Mouse (Mus musculus): ENCODE results near the gene Gm45717. TPM values are rescaled to one million over a fixed set of nuclear protein-coding genes. Genes with fewer than 3 reads are reported as not detected.
"Not testable (repeated sequence)": the region's sequence is repeated elsewhere in the genome, so short reads cannot be mapped to it uniquely, and the experiment has no call there.

Gm45717 gene
- polyA plus RNA-seq, 1 experiment from 2014 or later, result not detected

DNA sequence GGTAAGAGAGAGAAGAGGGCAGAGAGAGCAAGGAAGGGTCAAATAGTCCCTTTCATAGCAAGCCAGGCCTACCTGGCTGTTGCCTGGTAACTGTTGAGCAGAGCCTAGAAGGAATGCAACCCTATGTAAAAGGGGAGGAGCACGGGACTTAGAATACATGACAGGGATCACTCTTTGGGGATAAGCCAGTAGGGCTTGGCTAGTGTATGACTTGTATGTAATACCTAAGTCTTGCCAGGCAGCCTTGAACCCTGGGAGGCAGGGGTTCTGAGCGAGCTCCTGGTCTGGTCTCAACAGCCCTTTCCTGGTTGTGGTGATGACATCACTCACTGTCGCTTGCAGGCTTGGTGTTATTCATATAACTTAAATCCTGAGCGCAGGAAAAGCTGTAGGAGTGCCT, 33.3 kb upstream of the Gm45717 start:
- no peaks in the 10 kb centered on the region for H3K27me3 ChIP-seq (ENCODE audit: control insufficient read depth, insufficient read depth, low read length)
- H3K4me3 ChIP-seq (ENCODE audit: low read length), result no peak overlapping the region
- H3K9ac ChIP-seq (ENCODE audit: low read length), result no peak overlapping the region
- no peak for ATAC-seq (replicated peaks; ENCODE audit: extremely low read depth, insufficient read depth, low FRiP score)
- WGBS, result 71% methylated on average over 4 of the region's 4 CpGs
- H3K27ac ChIP-seq (ENCODE audit: low read length), result no peak overlapping the region
- H3K4me2 ChIP-seq (ENCODE audit: low read depth, low read length), result no peak overlapping the region
- H3K36me3 ChIP-seq (ENCODE audit: control insufficient read depth, insufficient read depth), result no peaks in the 10 kb centered on the region
- peaks cover 6% of the 10 kb centered on the region for H3K9me3 ChIP-seq (replicated peaks; ENCODE audit: control insufficient read depth, low read length)
- H3K4me1 ChIP-seq (ENCODE audit: control insufficient read depth, insufficient read depth, low read length), result no peaks in the 10 kb centered on the region

DNA sequence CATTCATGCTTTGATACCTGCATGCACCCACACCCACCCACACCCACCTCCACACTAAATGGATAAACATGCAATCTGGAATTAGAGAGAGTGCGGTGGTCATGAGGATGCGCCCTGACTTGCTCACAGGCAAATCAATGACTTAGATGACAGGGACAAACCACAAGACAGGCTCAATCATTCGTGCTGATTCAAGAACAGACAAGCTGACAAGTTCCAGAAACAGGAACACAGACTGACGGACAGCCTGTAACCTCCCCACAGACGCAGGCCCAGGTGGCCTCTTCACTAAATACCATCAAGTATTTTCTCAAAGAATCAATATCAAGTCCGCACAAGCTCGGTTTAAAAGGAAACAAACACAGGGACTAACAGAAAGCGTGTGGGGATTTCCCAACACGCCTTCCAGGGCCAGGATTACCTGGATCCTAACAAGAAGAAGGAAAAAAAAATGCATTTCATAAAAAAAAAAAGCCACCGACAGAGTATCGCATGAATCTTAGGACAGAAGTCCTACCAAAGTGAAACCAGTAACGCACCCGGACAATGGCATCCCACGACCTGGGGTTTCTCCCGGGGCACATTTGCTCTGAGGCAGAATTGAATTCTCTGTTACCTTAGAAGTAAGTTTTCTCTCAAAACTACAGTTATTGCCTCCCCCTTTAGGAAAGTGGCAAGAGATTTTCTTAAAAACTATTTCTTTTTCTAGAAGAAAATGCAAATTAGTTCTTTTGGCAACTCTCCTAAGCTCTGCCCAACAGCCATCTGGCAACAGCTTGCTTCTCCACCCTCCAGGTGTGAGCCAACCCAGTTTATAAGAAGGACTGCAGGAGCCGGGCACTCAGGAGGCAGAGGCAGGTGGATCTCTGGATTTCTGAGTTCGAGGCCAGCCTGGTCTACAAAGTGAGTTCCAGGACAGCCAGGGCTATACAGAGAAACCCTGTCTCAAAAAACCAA, 31.7 kb upstream of the Gm45717 start:
- Histone ChIP-seq H3K4me3 (ENCODE audit: low read length) (no peak overlapping the region), H3K9ac (ENCODE audit: low read length) (no peak overlapping the region), H3K4me1 (ENCODE audit: control insufficient read depth, insufficient read depth, low read length) (no peaks in the 10 kb centered on the region), H3K36me3 (ENCODE audit: control insufficient read depth, insufficient read depth) (no peaks in the 10 kb centered on the region), H3K27me3 (ENCODE audit: control insufficient read depth, insufficient read depth, low read length) (no peaks in the 10 kb centered on the region), H3K9me3 (replicated peaks; ENCODE audit: control insufficient read depth, low read length) (peaks cover 6% of the 10 kb centered on the region), H3K27ac (ENCODE audit: low read length) (no peak overlapping the region; the same call in 1 of the 2 replicates), H3K4me2 (ENCODE audit: low read depth, low read length) (no peak overlapping the region)
- no peak for ATAC-seq (replicated peaks; ENCODE audit: extremely low read depth, insufficient read depth, low FRiP score)
- WGBS, result 76% methylated on average over 17 of the region's 17 CpGs

DNA sequence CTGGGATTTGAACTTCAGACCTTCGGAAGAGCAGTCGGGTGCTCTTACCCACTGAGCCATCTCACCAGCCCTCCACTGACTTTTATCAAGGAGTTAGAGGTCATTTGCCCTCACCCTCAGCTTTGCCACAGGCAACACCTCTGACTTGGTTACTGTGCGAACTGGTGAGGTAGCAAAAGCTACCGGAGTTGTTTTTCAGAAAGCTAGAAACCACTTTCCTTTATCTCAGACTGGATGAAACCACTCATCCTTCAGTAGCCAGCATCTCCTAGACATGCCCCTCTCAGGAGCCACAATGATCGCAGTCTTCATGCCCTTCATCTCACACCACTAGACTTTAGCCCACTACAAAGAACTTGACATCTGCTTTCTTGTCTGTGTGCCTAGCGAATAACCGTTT, 27.2 kb upstream of the Gm45717 start:
- H3K27ac ChIP-seq (ENCODE audit: low read length), result no peak overlapping the region
- no peak for ATAC-seq (replicated peaks; ENCODE audit: extremely low read depth, insufficient read depth, low FRiP score)

DNA sequence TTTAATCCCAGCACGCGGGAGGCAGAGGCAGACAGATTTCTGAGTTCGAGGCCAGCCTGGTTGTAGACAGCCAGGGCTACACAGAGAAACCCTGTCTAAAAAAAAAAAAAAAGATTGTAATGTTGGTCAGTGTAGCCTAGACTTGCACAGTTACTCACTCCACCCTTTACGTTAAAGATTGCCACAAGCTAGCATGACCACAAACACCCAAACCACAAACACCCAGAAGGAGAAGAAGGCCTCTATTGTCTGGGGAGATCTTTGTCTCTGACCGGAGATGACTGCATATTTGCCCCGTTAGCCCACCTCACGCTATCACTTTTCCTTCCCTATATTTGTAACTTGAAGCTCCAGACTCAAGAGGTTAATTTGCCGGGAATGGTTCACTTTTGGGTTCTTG, 26.0 kb upstream of the Gm45717 start:
- H3K9ac ChIP-seq (ENCODE audit: low read length), result no peak overlapping the region
- no peak overlapping the region for H3K27ac ChIP-seq (ENCODE audit: low read length)
- peaks cover 6% of the 10 kb centered on the region for H3K9me3 ChIP-seq (replicated peaks; ENCODE audit: control insufficient read depth, low read length)
- H3K27me3 ChIP-seq (ENCODE audit: control insufficient read depth, insufficient read depth, low read length), result no peaks in the 10 kb centered on the region
- H3K4me2 ChIP-seq (ENCODE audit: low read depth, low read length), result no peak overlapping the region
- H3K4me1 ChIP-seq (ENCODE audit: control insufficient read depth, insufficient read depth, low read length), result no peaks in the 10 kb centered on the region
- no peaks in the 10 kb centered on the region for H3K36me3 ChIP-seq (ENCODE audit: control insufficient read depth, insufficient read depth)
- 76% methylated on average over 8 of the region's 8 CpGs for WGBS
- H3K4me3 ChIP-seq (ENCODE audit: low read length), result no peak overlapping the region
- no peak for ATAC-seq (replicated peaks; ENCODE audit: extremely low read depth, insufficient read depth, low FRiP score)

More for the DNA sequence above, 27.2 kb upstream of the Gm45717 start:
- Histone ChIP-seq H3K4me2 (ENCODE audit: low read depth, low read length) (no peak overlapping the region), H3K9ac (ENCODE audit: low read length) (no peak overlapping the region), H3K36me3 (ENCODE audit: control insufficient read depth, insufficient read depth) (no peaks in the 10 kb centered on the region), H3K9me3 (replicated peaks; ENCODE audit: control insufficient read depth, low read length) (peaks cover 6% of the 10 kb centered on the region), H3K4me3 (ENCODE audit: low read length) (no peak overlapping the region), H3K27me3 (ENCODE audit: control insufficient read depth, insufficient read depth, low read length) (no peaks in the 10 kb centered on the region), H3K4me1 (ENCODE audit: control insufficient read depth, insufficient read depth, low read length) (no peaks in the 10 kb centered on the region)
- 59% methylated on average over 7 of the region's 7 CpGs for WGBS

DNA sequence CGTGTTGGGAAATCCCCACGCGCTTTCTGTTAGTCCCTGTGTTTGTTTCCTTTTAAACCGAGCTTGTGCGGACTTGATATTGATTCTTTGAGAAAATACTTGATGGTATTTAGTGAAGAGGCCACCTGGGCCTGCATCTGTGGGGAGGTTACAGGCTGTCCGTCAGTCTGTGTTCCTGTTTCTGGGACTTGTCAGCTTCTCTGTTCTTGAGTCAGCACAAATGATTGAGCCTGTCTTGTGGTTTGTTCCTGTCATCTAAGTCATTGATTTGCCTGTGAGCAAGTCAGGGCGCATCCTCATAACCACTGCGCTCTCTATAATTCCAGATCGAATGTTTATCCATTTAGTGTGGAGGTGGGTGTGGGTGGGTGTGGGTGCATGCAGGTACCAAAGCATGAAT, 21.0 kb upstream of the Gm45717 start:
- H3K4me2 ChIP-seq (ENCODE audit: low read depth, low read length); H3K4me1 ChIP-seq (ENCODE audit: control insufficient read depth, insufficient read depth, low read length); H3K4me3 ChIP-seq (ENCODE audit: low read length); H3K27me3 ChIP-seq (ENCODE audit: control insufficient read depth, insufficient read depth, low read length); ATAC-seq (replicated peaks; ENCODE audit: extremely low read depth, insufficient read depth, low FRiP score); H3K27ac ChIP-seq (ENCODE audit: low read length); H3K36me3 ChIP-seq (ENCODE audit: control insufficient read depth, insufficient read depth); H3K9ac ChIP-seq (ENCODE audit: low read length); H3K9me3 ChIP-seq (replicated peaks; ENCODE audit: control insufficient read depth, low read length): not testable (repeated sequence)
- 85% methylated on average over 9 of the region's 9 CpGs for WGBS

DNA sequence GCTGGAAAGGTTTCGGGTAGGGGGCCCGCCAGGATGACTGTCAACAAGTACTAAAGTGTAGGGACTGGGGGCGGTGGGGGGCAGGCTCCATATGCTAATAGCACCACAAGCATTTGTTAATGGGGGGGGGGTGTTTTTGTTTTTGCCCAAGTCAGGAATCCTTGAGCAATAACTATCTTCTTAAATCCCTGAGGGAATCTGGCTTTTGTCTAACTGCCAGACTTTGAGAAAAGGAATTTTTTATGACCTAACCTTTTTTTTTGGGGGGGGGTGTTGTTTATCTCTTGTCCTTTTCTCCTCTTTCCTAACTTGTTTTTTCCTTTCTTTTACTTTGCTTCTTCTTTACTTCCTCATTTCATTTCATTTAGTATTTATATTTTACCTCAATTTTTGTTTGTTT, 19.7 kb upstream of the Gm45717 start:
- Histone ChIP-seq H3K9me3 (replicated peaks; ENCODE audit: control insufficient read depth, low read length) (no peaks in the 10 kb centered on the region), H3K27ac (ENCODE audit: low read length) (no peak overlapping the region), H3K36me3 (ENCODE audit: control insufficient read depth, insufficient read depth) (no peaks in the 10 kb centered on the region), H3K9ac (ENCODE audit: low read length) (no peak overlapping the region), H3K4me2 (ENCODE audit: low read depth, low read length) (peak overlapping the region; percentile 18; the same call in 1 of the 2 replicates), H3K4me1 (ENCODE audit: control insufficient read depth, insufficient read depth, low read length) (peaks cover 8% of the 10 kb centered on the region; the same call in 1 of the 2 replicates), H3K27me3 (ENCODE audit: control insufficient read depth, insufficient read depth, low read length) (peaks cover 2% of the 10 kb centered on the region; the same call in 1 of the 2 replicates), H3K4me3 (ENCODE audit: low read length) (no peak overlapping the region)
- ATAC-seq (replicated peaks; ENCODE audit: extremely low read depth, insufficient read depth, low FRiP score), result no peak
- WGBS, result 29% methylated on average over 3 of the region's 3 CpGs

DNA sequence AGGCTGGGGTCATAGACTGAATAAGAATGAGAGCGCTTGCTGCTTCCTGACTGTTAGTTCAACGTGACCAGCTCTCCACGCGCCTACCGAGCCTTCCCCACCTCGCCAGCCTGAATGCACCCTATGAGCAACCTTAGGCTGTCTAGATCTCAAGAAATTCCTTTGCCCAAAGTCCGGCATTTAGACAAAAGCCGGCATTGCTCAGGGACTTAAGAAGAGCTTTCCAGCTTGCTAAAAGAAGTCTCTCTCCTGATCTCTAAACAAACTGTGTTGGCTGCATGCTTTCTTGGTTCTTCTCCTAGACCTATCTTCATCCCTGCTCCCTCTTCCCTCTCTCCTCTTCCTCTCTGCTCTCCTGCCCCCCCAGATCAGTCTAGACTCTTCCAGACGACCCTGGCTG, 19.2 kb upstream of the Gm45717 start:
- ATAC-seq (replicated peaks; ENCODE audit: extremely low read depth, insufficient read depth, low FRiP score), result no peak
- H3K4me1 ChIP-seq (ENCODE audit: control insufficient read depth, insufficient read depth, low read length), result peaks cover 8% of the 10 kb centered on the region; the same call in 1 of the 2 replicates
- peak overlapping the region; percentile 18; the same call in 1 of the 2 replicates for H3K4me2 ChIP-seq (ENCODE audit: low read depth, low read length)
- H3K9me3 ChIP-seq (replicated peaks; ENCODE audit: control insufficient read depth, low read length), result no peaks in the 10 kb centered on the region
- 16% methylated on average over 9 of the region's 9 CpGs for WGBS
- peaks cover 2% of the 10 kb centered on the region; the same call in 1 of the 2 replicates for H3K27me3 ChIP-seq (ENCODE audit: control insufficient read depth, insufficient read depth, low read length)
- no peak overlapping the region for H3K9ac ChIP-seq (ENCODE audit: low read length)
- no peak overlapping the region for H3K27ac ChIP-seq (ENCODE audit: low read length)
- no peak overlapping the region for H3K4me3 ChIP-seq (ENCODE audit: low read length)
- no peaks in the 10 kb centered on the region for H3K36me3 ChIP-seq (ENCODE audit: control insufficient read depth, insufficient read depth)

DNA sequence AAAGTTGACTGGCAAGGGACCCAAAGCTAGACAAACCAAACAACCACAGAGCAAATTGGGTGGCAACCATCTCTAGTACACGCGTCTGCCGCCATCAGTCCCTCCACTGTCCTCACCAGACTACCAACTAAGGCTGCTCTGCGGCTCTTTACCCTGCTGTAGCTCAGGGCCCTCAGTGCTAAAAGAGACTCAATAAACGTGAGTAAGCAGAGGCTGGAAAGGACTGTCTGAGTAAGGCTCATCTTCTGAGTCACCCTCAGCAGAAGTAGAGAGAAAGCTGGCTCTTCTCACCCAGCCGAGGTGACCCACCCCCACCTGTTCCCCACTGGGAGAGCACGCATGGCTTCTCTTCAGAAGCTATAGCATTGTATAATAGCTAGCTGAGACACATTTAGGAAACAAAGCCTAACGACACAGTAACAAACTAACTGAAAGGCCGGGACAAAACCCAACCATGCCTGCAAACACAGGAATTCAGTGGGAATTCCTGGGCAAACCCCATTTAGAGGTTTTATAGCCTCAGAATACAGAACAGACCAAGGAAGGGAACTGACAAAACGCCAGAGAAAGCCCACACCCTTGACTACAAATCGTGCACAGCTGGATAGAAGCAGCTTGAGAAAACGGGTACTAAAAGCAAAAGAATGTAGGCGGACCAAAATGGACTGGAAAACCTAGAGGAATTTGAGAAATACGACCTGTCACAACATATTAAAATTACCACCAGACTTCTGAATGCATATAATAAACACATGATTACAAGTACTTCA, 17.8 kb upstream of the Gm45717 start:
- H3K4me1 ChIP-seq (ENCODE audit: control insufficient read depth, insufficient read depth, low read length), result peaks cover 8% of the 10 kb centered on the region; the same call in 1 of the 2 replicates
- no peak overlapping the region for H3K4me2 ChIP-seq (ENCODE audit: low read depth, low read length)
- no peak overlapping the region for H3K9ac ChIP-seq (ENCODE audit: low read length)
- peaks cover 2% of the 10 kb centered on the region; the same call in 1 of the 2 replicates for H3K27me3 ChIP-seq (ENCODE audit: control insufficient read depth, insufficient read depth, low read length)
- no peak for ATAC-seq (replicated peaks; ENCODE audit: extremely low read depth, insufficient read depth, low FRiP score)
- no peaks in the 10 kb centered on the region for H3K36me3 ChIP-seq (ENCODE audit: control insufficient read depth, insufficient read depth)
- no peak overlapping the region for H3K4me3 ChIP-seq (ENCODE audit: low read length)
- H3K9me3 ChIP-seq (replicated peaks; ENCODE audit: control insufficient read depth, low read length), result no peaks in the 10 kb centered on the region
- H3K27ac ChIP-seq (ENCODE audit: low read length), result no peak overlapping the region
- 49% methylated on average over 14 of the region's 14 CpGs for WGBS

Measured in heart, embryonic 16.5 days (tissue).